Mouse (Mus musculus): ENCODE data around the gene Gm732. TPM values are rescaled to one million over a fixed set of nuclear protein-coding genes. Genes with fewer than 3 reads are reported as not detected.

Gm732 gene
- total RNA-seq (2021) = not detected
- long read RNA-seq, experiment 1 = 0 reads
- long read RNA-seq, experiment 2 = 0 reads

- DNase-seq = no peak
Measured at GRCm38 (mm10) chrX:107948365-107948764, at the start of gene Gm732. TSS of gene Gm732 (minus strand) at chrX:107948465.

Other genes starting within 250 kb of the Gm732 start
- gene Tent5d, start 155.9 kb downstream of the Gm732 start, total RNA-seq (2021) = not detected
- gene 2610002M06Rik, start 132.1 kb downstream of the Gm732 start, total RNA-seq (2021) = 1 to 10 TPM; 2.7 to 3.2 TPM